Mouse (Mus musculus) heart, postnatal 0 days (tissue): ENCODE results near the gene Hdhd3.

Source experiments
- CTCF ChIP-seq: IDR thresholded peaks from 2 replicates; pipeline ENCODE4 v1.5.1; 2016; ENCODE audit warnings: antibody characterized with exemption, control low read depth, low read depth
- EP300 ChIP-seq: IDR thresholded peaks from 2 replicates; pipeline ENCODE4 v1.6.1; 2016; ENCODE audit warnings: antibody characterized with exemption, low read depth

DNA sequence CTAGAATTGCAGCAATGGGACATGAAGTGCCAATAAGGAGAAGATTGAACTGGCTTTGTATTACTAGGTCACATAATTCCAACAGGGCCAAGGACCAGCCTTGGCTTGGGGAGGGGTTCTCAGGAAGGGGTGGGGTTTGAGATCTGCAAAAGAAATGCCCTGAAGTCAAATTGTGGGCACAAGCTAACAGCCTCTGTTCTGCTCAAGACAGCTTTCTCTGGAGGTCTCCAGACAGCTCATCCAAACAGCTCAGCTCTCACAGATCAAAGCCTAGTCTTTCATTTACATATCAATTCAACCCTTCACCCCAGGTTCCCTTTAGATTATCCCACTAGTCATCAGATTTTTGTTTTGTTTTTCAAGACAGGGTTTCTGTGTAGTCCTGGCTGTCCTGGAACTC, 41.5 kb upstream of the Hdhd3 start:
- no peak for TF ChIP-seq EP300
- TF ChIP-seq CTCF, result no peak
